Mouse (Mus musculus) liver, postnatal 0 days (tissue): Measurements from ENCODE around the gene Timmdc1. TPM values are rescaled to one million over a fixed set of nuclear protein-coding genes. Genes with fewer than 3 reads are reported as not detected.
A peak's percentile ranks its signal among the peaks of the same experiment; 100 is the strongest.

Source experiments
- ATAC-seq: fragments of 200-750 bp; cut with Nextera tagmentation; 2 replicates; pipeline ENCODE4 v1.8.0; 2017; ENCODE audit warnings: mild to moderate bottlenecking, moderate library complexity
- DNase-seq: peaks from one replicate; pipeline ENCODE4 v3.0.0-alpha.2; 2016
- H3K27ac ChIP-seq: fragments of 300-500 bp; sonication (generic); 2 replicates; pipeline ENCODE4 v1.5.1; 2014; ENCODE audit warnings: antibody characterized with exemption, moderate library complexity, mild to moderate bottlenecking, low read depth
- H3K27me3 ChIP-seq: fragments of 300-500 bp; sonication (generic); 2 replicates; pipeline ENCODE4 v1.6.1; 2014; ENCODE audit warnings: low read length, control low read depth, mixed read lengths; ENCODE audit not compliant: insufficient read depth
- H3K36me3 ChIP-seq: fragments of 300-500 bp; sonication (generic); replicated peaks from 2 replicates; pipeline ENCODE4 v1.6.1; 2014; ENCODE audit warnings: mild to moderate bottlenecking, control low read depth, low read length, moderate library complexity, mixed read lengths; ENCODE audit not compliant: insufficient read depth
- H3K4me1 ChIP-seq: fragments of 300-500 bp; sonication (generic); 2 replicates; pipeline ENCODE4 v1.6.1; 2014; ENCODE audit warnings: antibody characterized with exemption, mild to moderate bottlenecking, control low read depth; ENCODE audit not compliant: insufficient read depth
- H3K4me2 ChIP-seq: fragments of 300-500 bp; sonication (generic); 2 replicates; pipeline ENCODE4 v1.6.1; 2014; ENCODE audit warnings: low read depth, mild to moderate bottlenecking, low read length, moderate library complexity, mixed read lengths
- H3K4me3 ChIP-seq: fragments of 300-500 bp; sonication (generic); 2 replicates; pipeline ENCODE4 v1.5.1; 2014; ENCODE audit warnings: low read depth, low read length
- H3K9ac ChIP-seq: fragments of 300-500 bp; sonication (generic); replicated peaks from 2 replicates; pipeline ENCODE4 v1.6.1; 2014; ENCODE audit warnings: mild to moderate bottlenecking, moderate library complexity
- H3K9me3 ChIP-seq: fragments of 300-500 bp; sonication (generic); 2 replicates; pipeline ENCODE4 v1.6.1; 2016; ENCODE audit warnings: mild to moderate bottlenecking, control low read depth, low read length, mixed read lengths
- CTCF ChIP-seq: sonication (generic); IDR thresholded peaks from 2 replicates; pipeline ENCODE4 v1.5.1; 2016; ENCODE audit warnings: antibody characterized with exemption, low read depth
- EP300 ChIP-seq: IDR thresholded peaks from 2 replicates; pipeline ENCODE4 v1.6.1; 2016; ENCODE audit warnings: antibody characterized with exemption, low read depth, mild to moderate bottlenecking
- WGBS: fragments of 180-500 bp; shearing (Covaris S2); extraction: QIAGEN DNeasy Blood & Tissue Kit; methylation state at CpG from one replicate; pipeline ENCODE4 v1.1.7; 2014; ENCODE audit not compliant: insufficient replicate concordance; 5-methylcytosine and 5-hydroxymethylcytosine counted together
- polyA plus RNA-seq: library from polyadenylated mRNA; unstranded; fragments of >200 nt; fragmentation: Nextera tagmentation; extraction: Ambion mirVana; gene quantifications from 2 replicates; pipeline ENCODE4 v1.2.1, GENCODE M21; 2015

Timmdc1 gene
- polyA plus RNA-seq, 1 experiment from 2014 or later, result 17.0 TPM

- TF ChIP-seq CTCF (no peak), EP300 (no peak)
- H3K4me2 ChIP-seq, result 0 out of 2 replicates have a peak overlapping the region, but pooled peaks have one; percentile 1
- peaks cover 16% of the 10 kb centered on the region for H3K4me1 ChIP-seq
- no peak overlapping the region for H3K4me3 ChIP-seq
- 57% methylated on average over 6 of the region's 6 CpGs for WGBS
- H3K27ac ChIP-seq, result 0 out of 2 replicates have a peak overlapping the region, but pooled peaks have one; percentile 29
- no peak overlapping the region for H3K9ac ChIP-seq
- ATAC-seq, result peak; percentile 47
- H3K9me3 ChIP-seq, result no peaks in the 10 kb centered on the region
- no peaks in the 10 kb centered on the region for H3K36me3 ChIP-seq
- DNase-seq, result no peak
- no peaks in the 10 kb centered on the region for H3K27me3 ChIP-seq
Observed at GRCm38 (mm10) chr16:38458600-38459280, 63.7 kb downstream of the Timmdc1 start.

GRCm38 (mm10) chr16:38456812-38457567 lies 65.5 kb downstream of the Timmdc1 start:
- 35% methylated on average over 11 of the region's 11 CpGs for WGBS
- Histone ChIP-seq H3K36me3 (no peaks in the 10 kb centered on the region), H3K9ac (no peak overlapping the region), H3K4me1 (peaks cover 8% of the 10 kb centered on the region), H3K27me3 (no peaks in the 10 kb centered on the region), H3K4me3 (0 out of 2 replicates have a peak overlapping the region, but pooled peaks have one; percentile 2), H3K27ac (no peak overlapping the region), H3K9me3 (no peaks in the 10 kb centered on the region), H3K4me2 (peak overlapping the region; percentile 16)
- TF ChIP-seq EP300, result no peak
- no peak for TF ChIP-seq CTCF
- ATAC-seq, result no peak
- no peak for DNase-seq

GRCm38 (mm10) chr16:38455511-38456418 lies 66.7 kb downstream of the Timmdc1 start, which contains the start of gene Cd80:
Gene Cd80 (plus strand): TSS chr16:38455561.
- Histone ChIP-seq H3K4me1 (peaks cover 18% of the 10 kb centered on the region), H3K9ac (no peak within 1 kb of the TSS), H3K4me2 (no peak within 1 kb of the TSS), H3K27me3 (no peaks in the 10 kb centered on the region), H3K4me3 (no peak within 1 kb of the TSS), H3K36me3 (no peaks in the 10 kb centered on the region), H3K9me3 (no peaks in the 10 kb centered on the region), H3K27ac (no peak within 1 kb of the TSS)
- TF ChIP-seq EP300 (no peak), CTCF (no peak)
- ATAC-seq (no peak), DNase-seq (no peak)
- 71% methylated on average over 17 of the region's 17 CpGs for WGBS

GRCm38 (mm10) chr16:38454533-38455254 lies 67.8 kb downstream of the Timmdc1 start:
- H3K4me3 ChIP-seq, result no peak overlapping the region
- ATAC-seq, result no peak
- H3K4me2 ChIP-seq, result no peak overlapping the region
- H3K4me1 ChIP-seq, result peaks cover 23% of the 10 kb centered on the region
- WGBS, result 80% methylated on average over 11 of the region's 11 CpGs
- no peak overlapping the region for H3K9ac ChIP-seq
- no peaks in the 10 kb centered on the region for H3K9me3 ChIP-seq
- no peaks in the 10 kb centered on the region for H3K27me3 ChIP-seq
- no peak for DNase-seq
- TF ChIP-seq CTCF (no peak), EP300 (no peak)
- H3K36me3 ChIP-seq, result no peaks in the 10 kb centered on the region
- H3K27ac ChIP-seq, result no peak overlapping the region

- Histone ChIP-seq H3K27ac (no peak overlapping the region), H3K4me3 (no peak overlapping the region), H3K9me3 (no peaks in the 10 kb centered on the region), H3K4me1 (peaks cover 23% of the 10 kb centered on the region), H3K36me3 (no peaks in the 10 kb centered on the region; the same call in 1 of the 2 replicates), H3K4me2 (no peak overlapping the region), H3K9ac (no peak overlapping the region), H3K27me3 (no peaks in the 10 kb centered on the region)
- DNase-seq (no peak), ATAC-seq (no peak)
- WGBS, result 47% methylated on average over 4 of the region's 4 CpGs
- TF ChIP-seq CTCF (no peak), EP300 (no peak)
Observed at GRCm38 (mm10) chr16:38453952-38454351, 68.5 kb downstream of the Timmdc1 start.
